Mouse (Mus musculus): Measurements from ENCODE around the gene Sox30. TPM values are rescaled to one million over a fixed set of nuclear protein-coding genes. Genes with fewer than 3 reads are reported as not detected.

Gene Sox30
- not detected in 2 replicates for total RNA-seq (2017)

GRCm38 (mm10) chr11:45979946-45980892 lies at the start of gene Sox30:
Sox30 (plus strand) TSS chr11:45980310.
- peak; percentile 72 for ATAC-seq (replicated peaks; ENCODE audit: low read depth, poor library complexity, severe bottlenecking)

GRCm38 (mm10) chr11:45932771-45933170 lies 47.3 kb upstream of the Sox30 start:
- ATAC-seq (replicated peaks; ENCODE audit: low read depth, poor library complexity, severe bottlenecking): no peak

GRCm38 (mm10) chr11:45937478-45937877 lies 42.6 kb upstream of the Sox30 start:
- ATAC-seq (replicated peaks; ENCODE audit: low read depth, poor library complexity, severe bottlenecking): no peak

- ATAC-seq (replicated peaks; ENCODE audit: low read depth, poor library complexity, severe bottlenecking): peak; percentile 48; the same call in 1 of the 2 replicates
Observed at GRCm38 (mm10) chr11:45938917-45939316, 41.2 kb upstream of the Sox30 start.

- no peak for ATAC-seq (replicated peaks; ENCODE audit: low read depth, poor library complexity, severe bottlenecking)
Observed at GRCm38 (mm10) chr11:45942281-45942680, 37.8 kb upstream of the Sox30 start.

GRCm38 (mm10) chr11:45943108-45943705 lies 36.9 kb upstream of the Sox30 start:
- no peak for ATAC-seq (replicated peaks; ENCODE audit: low read depth, poor library complexity, severe bottlenecking)

- ATAC-seq (replicated peaks; ENCODE audit: low read depth, poor library complexity, severe bottlenecking): peak; percentile 24; the same call in 1 of the 2 replicates
Observed at GRCm38 (mm10) chr11:45943891-45944642, 36.0 kb upstream of the Sox30 start.

GRCm38 (mm10) chr11:45944643-45945156 lies 35.4 kb upstream of the Sox30 start, which contains the start of gene Lsm11:
Lsm11 (minus strand) TSS chr11:45944935.
- ATAC-seq (replicated peaks; ENCODE audit: low read depth, poor library complexity, severe bottlenecking): peak; percentile 91

- ATAC-seq (replicated peaks; ENCODE audit: low read depth, poor library complexity, severe bottlenecking): no peak
Observed at GRCm38 (mm10) chr11:45946796-45947195, 33.3 kb upstream of the Sox30 start.

GRCm38 (mm10) chr11:45947491-45947890 lies 32.6 kb upstream of the Sox30 start:
- no peak for ATAC-seq (replicated peaks; ENCODE audit: low read depth, poor library complexity, severe bottlenecking)

- ATAC-seq (replicated peaks; ENCODE audit: low read depth, poor library complexity, severe bottlenecking): peak; percentile 98
Observed at GRCm38 (mm10) chr11:45955127-45955627, 24.9 kb upstream of the Sox30 start, which contains the start of gene Thg1l. Thg1l (minus strand) TSS chr11:45955494.

DNA sequence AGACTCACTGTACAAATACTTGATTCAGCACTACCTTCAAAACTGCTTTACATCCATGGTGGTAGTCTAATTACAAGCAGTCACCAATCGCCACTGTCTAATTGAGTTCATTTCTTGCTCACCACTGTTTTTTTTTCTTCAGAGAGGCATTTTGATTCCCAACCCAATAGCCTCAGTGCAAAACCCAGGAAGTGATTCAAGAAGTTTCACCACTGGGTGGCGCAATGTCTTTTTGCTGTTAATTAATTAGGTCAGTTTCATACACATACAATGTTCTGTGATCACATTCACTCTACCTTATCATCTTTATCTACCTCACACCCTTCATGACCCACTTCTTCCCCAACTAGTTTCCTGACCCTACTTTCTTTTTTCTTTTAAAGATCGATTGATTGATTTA lies 20.5 kb upstream of the Sox30 start:
- no peak for ATAC-seq (replicated peaks; ENCODE audit: low read depth, poor library complexity, severe bottlenecking)

DNA sequence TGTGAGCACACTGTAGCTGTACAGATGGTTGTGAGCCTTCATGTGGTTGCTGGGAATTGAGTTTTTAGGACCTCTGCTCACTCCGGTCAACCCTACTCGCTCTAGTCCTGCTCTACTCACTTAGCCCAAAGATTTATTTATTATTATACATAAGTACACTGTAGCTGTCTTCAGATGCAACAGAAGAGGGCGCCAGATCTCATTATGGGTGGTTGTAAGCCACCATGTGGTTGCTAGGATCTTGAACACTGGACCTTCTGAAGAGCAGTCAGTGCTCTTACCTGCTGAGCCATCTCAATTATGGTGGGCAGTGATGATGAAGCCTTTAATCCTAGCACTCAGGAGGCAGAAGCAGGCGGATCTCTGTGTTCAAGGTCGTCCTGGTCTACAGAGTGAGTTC lies 20.1 kb upstream of the Sox30 start:
- ATAC-seq (replicated peaks; ENCODE audit: low read depth, poor library complexity, severe bottlenecking): no peak

GRCm38 (mm10) chr11:45966896-45967295 lies 13.2 kb upstream of the Sox30 start:
- no peak for ATAC-seq (replicated peaks; ENCODE audit: low read depth, poor library complexity, severe bottlenecking)

GRCm38 (mm10) chr11:45968466-45968865 lies 11.6 kb upstream of the Sox30 start:
- ATAC-seq (replicated peaks; ENCODE audit: low read depth, poor library complexity, severe bottlenecking): no peak

DNA sequence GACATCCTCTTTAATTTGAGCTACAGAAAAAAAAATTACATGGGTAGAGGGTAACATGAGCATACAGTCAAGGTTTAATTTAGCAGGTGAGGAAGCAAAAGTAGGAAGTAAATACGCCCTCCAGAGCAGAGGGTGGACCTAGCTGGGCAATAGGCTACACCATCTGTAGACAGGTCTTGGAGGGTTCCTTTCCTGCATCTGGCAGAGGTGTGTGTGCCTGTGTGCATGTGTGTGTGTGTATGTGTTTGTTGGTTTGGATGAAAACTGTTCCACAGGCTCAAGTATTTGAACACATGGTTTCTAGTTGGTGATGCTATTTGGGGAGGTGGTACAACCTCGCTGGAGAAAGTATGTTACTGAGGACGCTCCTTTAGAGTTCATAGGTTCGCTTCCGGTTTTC lies 6.5 kb upstream of the Sox30 start:
- ATAC-seq (replicated peaks; ENCODE audit: low read depth, poor library complexity, severe bottlenecking): no peak

DNA sequence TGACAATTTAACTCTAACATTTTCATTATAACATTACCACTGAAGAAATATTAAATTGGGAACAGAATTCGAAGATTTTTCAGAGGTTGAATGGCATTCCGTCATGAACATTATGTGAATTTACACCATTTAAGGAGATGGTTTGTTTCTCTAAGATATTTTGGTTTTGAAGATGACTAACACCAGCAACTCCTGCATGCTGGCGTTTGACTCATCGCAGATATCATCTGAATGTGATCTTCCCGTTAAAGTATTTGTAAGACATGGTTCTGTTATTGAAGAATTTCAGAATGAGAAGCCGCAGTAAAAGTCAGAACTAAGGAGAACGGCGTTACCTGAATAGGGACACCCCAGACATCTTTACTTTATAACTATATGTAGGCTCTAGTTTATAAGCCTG lies 5.6 kb upstream of the Sox30 start:
- no peak for ATAC-seq (replicated peaks; ENCODE audit: low read depth, poor library complexity, severe bottlenecking)

GRCm38 (mm10) chr11:45976061-45976460 lies 4.0 kb upstream of the Sox30 start:
- no peak for ATAC-seq (replicated peaks; ENCODE audit: low read depth, poor library complexity, severe bottlenecking)

DNA sequence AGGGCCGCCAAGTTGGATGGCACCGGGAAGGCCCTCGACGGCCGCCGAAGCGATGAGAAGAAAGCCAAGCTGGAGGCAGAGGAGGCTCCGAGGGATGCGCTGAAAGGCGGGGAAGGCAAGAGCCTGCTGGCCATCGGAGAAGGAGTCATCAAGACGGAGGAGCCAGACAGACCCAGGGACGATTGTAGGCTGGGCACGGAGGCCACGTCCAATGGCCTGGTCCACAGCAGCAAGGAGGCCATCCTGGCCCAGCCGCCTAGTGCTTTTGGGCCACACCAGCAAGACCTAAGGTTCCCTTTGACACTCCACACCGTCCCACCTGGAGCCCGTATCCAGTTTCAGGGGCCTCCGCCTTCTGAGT lies 763 bp downstream of the Sox30 start:
- no peak for ATAC-seq (replicated peaks; ENCODE audit: low read depth, poor library complexity, severe bottlenecking)

- peak; percentile 36; the same call in 1 of the 2 replicates for ATAC-seq (replicated peaks; ENCODE audit: low read depth, poor library complexity, severe bottlenecking)
Observed at GRCm38 (mm10) chr11:45991604-45992003, 11.5 kb downstream of the Sox30 start.

All from common myeloid progenitor, adult 5-6 weeks (primary cell).